Mouse (Mus musculus) G1E (cell line): Measurements from ENCODE around the gene Dcun1d5.

ENCODE experiments used
- GATA1 ChIP-seq: IDR thresholded peaks from 2 replicates; pipeline ENCODE4 v1.6.1; 2012; ENCODE audit warnings: borderline replicate concordance, low read length, inconsistent platforms, mixed read lengths
- TAL1 ChIP-seq: conservative IDR thresholded peaks from 2 replicates; pipeline ENCODE4 v1.6.1; 2012; ENCODE audit warnings: low read depth, low read length, inconsistent platforms, mixed read lengths

DNA sequence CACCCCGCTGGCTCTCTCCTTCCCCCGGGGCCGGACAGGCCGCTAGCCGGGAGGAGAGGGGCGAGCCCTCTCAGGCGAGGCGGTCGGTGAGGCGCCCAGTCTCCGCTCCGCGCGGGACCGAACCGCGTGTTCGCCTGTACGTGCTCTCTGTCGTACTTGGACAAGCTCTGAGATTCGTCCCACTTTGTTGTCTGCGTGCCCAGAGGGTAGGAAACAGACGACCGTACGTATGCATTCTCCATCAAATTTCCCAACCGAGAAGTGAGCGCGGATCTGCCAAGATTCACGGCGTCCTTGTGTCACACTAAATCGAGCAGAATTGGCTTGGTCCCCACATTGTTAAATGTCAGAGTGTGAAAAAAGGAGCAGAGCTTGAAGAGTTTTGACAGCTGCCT is 574 bp downstream of the Dcun1d5 start:
- TF ChIP-seq GATA1, result no peak
- TF ChIP-seq TAL1, result no peak
